Mouse (Mus musculus): ENCODE data around the gene Slc5a4a.

DNA sequence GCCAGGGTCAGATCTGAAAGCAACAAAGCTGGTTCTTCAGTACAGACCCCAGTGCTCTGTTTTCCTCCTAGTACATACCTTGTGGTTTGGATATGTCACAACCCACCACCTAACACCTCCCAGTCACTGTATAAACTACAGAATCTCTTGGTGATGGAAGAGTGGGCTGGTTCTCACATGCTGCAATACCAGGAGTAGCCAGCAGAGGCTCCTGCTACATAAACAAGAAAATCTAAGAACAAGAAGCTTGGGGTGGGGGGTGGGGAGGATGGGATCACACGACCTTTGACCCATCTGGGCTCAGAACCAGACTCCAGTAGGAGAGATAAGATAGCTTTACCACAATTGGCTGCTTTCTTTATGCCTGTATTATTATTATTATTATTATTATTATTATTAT, 28.5 kb upstream of the Slc5a4a start:
- TF ChIP-seq CTCF (IDR thresholded peaks at IDR 0.05; ENCODE audit: control insufficient read depth, insufficient read depth, low read length), result no peak
- no peak for TF ChIP-seq POLR2A (IDR thresholded peaks at IDR 0.05; ENCODE audit: borderline replicate concordance, control insufficient read depth, low read depth, low read length)

Measured in bone marrow, adult 2 months (tissue).